Mouse (Mus musculus) layer of hippocampus, adult 2 months (tissue): ENCODE measurements around the gene Wdr17. TPM values are rescaled to one million over a fixed set of nuclear protein-coding genes. Genes with fewer than 3 reads are reported as not detected.

Experiments
- DNase-seq, 2 experiments: peaks; one replicate each; pipeline ENCODE4 v3.0.0; 2022; ENCODE audit warnings: low spot score in 2 of 2
- H3K27ac ChIP-seq: fragments of 200-600 bp; 2 replicates; pipeline ENCODE4 v1.8.1; 2022
- H3K4me3 ChIP-seq: fragments of 200-600 bp; 2 replicates; pipeline ENCODE4 v1.8.1; 2022; ENCODE audit warnings: mild to moderate bottlenecking
- CTCF ChIP-seq: fragments of 200-600 bp; conservative IDR thresholded peaks from 2 replicates; pipeline ENCODE4 v1.8.1; 2022; ENCODE audit warnings: antibody characterized with exemption, mild to moderate bottlenecking, moderate library complexity
- total RNA-seq, 2 experiments: library from RNA; stranded (reverse); gene quantifications; 2 replicates each; pipeline ENCODE4 v1.2.3; 2021

The Wdr17 gene
- total RNA-seq, 2 experiments from 2014 or later = 34.4 to 35.2 TPM

DNA sequence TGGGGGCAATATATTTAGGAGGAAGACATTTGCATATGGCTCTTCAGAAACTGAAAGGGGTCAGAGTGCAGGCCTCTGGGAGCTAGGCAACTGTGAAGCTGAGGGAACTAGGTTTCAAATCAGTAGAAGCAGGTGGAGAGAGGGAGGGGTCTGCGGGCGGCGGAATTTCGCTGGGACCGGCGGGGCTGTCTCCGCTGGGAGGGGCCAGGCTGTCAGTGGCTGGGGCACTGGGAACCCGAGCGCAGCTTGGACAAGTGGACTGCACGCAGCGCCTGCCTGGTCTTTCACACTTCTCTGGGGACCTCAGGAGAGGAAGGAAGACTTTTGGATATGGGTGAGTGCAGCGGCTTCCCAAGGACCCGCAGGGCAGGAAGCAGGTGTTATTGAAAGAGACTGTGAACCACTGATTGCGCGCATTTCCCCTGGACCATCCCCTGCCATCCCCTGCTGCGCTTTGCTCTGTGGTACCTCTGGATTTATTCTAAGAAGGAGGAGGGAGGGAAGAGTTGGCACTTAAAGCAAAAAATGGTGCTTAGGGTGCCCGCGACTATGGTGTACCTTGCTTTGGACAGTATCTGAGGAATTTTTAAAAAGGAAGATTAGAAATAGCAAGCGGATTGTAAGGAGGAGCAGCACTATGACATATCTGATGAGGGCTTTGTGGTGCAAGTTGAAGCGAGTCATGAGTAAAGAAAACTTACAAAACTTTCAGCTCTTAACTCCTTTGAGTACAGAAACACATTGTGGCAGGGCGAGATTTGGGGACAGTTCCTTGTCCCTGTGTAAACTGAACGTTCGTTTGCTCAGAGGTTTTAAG lies 107.5 kb downstream of the Wdr17 start:
- Histone ChIP-seq H3K4me3 (peak overlapping the region; percentile 55), H3K27ac (peak overlapping the region; percentile 80)
- no peak for TF ChIP-seq CTCF

GRCm38 (mm10) chr8:54777012-54777411 lies 110.0 kb downstream of the Wdr17 start:
- Histone ChIP-seq H3K4me3 (no peak overlapping the region), H3K27ac (no peak overlapping the region)
- DNase-seq = no peak
- TF ChIP-seq CTCF = no peak

More for the DNA sequence above, 107.5 kb downstream of the Wdr17 start:
- DNase-seq = peak; percentile 19 to 31

DNA sequence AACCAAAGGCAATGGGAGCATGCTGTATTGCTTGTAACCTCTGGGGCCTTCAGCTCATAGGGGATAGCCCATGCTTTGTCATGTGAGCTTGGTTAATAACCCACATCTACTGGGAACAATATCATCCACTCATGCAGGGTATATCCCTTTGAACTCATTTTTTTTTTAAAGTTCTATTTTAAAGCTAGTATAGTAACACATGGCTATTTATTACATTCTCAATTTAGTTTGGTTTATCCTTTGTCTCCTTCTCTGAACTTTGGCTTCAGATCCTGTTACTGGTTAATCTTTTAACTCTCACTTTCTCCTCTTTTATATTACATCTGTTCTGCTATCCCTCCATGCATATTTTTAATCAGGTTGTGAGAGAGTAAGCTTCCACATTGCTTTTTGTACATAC lies 110.7 kb downstream of the Wdr17 start:
- no peak for DNase-seq
- TF ChIP-seq CTCF = no peak
- no peak overlapping the region for H3K27ac ChIP-seq
- no peak overlapping the region for H3K4me3 ChIP-seq

DNA sequence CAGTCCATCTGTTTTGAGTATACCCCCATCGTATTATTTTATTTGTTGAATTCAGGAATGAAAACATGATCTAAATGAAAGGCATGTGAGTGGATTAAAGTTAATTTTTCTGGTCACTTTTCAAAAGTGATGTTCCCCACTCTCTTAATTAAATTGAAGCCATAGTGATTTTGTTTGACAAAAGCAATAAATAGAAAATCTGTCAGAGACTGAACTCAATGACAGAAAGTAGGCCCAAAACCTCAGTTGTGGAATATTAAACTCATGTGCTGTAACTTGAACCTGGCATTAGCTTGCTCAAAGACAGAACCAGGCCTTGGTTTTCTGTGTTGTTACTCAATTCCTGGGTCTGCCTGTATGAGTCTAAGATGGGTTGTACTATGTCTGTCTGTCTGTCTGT lies 129.3 kb downstream of the Wdr17 start:
- TF ChIP-seq CTCF = no peak
- H3K27ac ChIP-seq = no peak overlapping the region
- H3K4me3 ChIP-seq = no peak overlapping the region
- no peak for DNase-seq

- Histone ChIP-seq H3K4me3 (no peak overlapping the region), H3K27ac (peak overlapping the region; percentile 75)
- peak; percentile 36 to 56 for DNase-seq
- peak; percentile 91 for TF ChIP-seq CTCF
Measured at GRCm38 (mm10) chr8:54736660-54737312, 150.2 kb downstream of the Wdr17 start.

DNA sequence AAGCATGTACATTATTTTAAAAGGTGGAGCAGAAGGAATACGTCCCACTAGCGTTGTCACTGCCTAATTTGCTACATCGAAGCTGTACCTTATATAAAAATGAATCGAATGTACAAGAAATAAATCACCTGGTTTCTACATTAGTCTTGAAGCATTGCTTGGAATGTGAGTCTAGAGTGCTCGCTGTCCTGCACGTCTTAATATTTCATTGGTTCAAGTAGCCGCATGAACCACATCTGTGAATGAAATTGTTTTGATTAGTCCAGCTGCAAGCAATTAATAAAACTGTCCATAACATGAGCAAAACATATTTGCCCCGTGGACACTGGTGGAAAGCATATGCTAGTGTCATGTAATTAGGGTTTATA lies 162.3 kb downstream of the Wdr17 start:
- peak overlapping the region; percentile 93 for H3K27ac ChIP-seq
- H3K4me3 ChIP-seq = peak overlapping the region; percentile 66
- DNase-seq = no peak
- no peak for TF ChIP-seq CTCF

DNA sequence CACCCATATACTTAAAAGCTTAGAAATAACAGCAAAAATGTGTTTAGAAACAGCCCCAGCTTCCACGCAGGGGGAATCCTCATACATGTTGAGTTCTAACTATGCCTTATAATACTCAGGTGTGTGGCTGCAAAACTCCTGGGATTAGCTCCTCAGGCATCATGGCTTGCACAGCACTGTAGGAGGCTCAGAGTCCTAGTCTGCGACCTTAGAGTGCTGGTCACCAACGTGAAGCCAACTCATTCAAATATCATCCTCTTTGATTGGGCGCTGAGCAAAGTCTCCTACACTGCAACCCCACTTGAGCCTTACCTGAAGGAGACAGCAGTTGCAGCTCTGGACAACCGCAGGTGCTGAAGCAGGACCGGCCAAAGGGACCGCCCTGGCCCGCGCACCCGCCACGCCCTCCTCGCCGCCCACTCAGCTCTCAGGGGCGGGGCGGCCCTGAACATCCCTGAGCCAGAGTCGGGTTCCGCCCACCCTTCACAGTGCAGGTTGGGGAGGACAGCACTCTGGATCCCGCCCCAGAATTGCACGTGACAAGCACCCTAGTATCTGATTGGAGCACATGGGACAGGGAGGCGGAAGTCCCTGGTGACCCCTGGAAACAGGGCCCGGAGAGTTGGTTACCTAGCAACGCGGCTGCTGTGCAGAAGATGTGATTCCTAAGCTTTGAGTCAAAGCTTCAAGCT lies 162.9 kb downstream of the Wdr17 start:
- no peak for TF ChIP-seq CTCF
- Histone ChIP-seq H3K4me3 (peak overlapping the region; percentile 66), H3K27ac (peak overlapping the region; percentile 93)
- DNase-seq = peak; percentile 94 to 97

DNA sequence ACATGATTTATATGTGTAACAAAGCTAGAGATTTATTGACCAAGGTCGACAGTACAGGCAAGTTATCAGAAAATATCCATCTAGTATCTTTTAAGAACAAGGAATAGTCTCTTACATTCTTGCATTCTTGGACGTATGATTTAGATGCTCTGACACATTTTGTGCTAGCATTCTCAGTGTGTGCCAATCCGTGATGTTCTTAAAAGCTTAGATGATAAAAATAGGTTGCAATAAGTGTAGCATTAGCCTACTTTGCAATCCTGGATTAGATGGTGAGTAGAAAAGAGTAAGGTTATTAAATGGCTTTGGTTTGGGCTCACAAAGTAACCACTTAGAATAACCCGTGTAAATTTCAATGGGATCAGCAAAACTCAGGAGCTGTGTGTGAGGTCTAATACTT lies 168.5 kb downstream of the Wdr17 start:
- no peak for TF ChIP-seq CTCF
- Histone ChIP-seq H3K27ac (no peak overlapping the region), H3K4me3 (no peak overlapping the region)
- no peak for DNase-seq

- H3K27ac ChIP-seq = no peak overlapping the region
- TF ChIP-seq CTCF = peak; percentile 65
- no peak overlapping the region for H3K4me3 ChIP-seq
- DNase-seq = no peak
Measured at GRCm38 (mm10) chr8:54705743-54706142, 181.2 kb downstream of the Wdr17 start.

DNA sequence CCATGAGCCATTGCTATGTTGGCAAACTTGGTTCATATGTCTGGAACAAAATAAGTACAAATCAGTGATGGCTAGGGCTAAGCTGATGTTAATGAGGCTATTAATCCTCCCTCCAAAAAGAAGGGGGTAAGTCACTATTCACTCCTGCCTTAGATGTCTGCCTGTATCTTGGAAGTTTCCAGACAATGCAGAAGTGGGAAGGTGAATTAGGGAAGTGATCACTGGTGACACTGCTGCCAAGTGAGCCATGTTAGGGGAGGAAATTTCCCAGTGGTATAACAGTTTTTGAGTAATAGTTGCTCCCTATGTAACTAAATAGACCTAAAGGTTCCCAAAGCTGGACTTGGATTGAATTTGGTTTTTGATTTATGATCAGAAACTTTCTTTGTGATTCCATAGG lies 215.2 kb downstream of the Wdr17 start:
- H3K4me3 ChIP-seq = no peak overlapping the region
- TF ChIP-seq CTCF = no peak
- H3K27ac ChIP-seq = no peak overlapping the region
- DNase-seq = no peak

DNA sequence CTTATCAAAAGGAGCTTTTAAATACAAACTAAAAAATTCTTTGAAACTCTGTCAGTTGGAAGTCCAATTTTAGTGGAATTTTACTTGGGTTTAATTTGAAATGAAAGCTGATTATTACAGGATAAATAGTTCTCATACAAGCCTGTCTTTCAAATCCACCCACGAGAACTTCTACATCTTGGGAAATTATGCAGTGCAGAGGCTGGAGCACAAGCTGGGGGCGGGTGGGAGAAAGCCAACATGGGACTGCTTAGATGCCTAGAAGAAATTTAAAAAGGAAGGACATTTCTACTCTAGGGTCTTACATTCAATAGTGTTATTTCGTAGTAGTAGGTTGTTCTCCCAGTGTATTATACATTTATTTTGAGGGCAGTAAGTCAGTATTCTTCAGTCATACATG lies 219.2 kb downstream of the Wdr17 start:
- DNase-seq = peak; percentile 32 to 67
- no peak for TF ChIP-seq CTCF
- H3K27ac ChIP-seq = peak overlapping the region; percentile 68
- H3K4me3 ChIP-seq = no peak overlapping the region

DNA sequence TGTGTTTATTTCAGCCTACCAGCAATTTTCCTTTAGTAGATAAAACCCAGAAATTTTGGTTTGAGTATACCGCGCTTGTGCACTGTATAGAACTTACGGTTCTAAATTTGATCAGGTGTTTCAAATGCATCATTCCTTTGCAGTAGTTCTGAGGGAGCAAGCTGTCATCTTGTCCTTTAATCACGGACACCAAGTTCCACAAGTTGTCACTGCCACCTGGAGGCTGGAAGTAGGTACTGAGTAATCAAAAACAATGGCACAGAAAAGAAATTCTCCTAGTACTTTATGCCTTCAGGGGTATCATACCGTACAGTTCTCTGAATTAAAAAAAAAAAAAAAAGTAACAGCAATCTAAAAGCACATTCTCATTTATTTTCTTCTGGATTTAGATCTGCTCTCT lies 226.3 kb downstream of the Wdr17 start:
- peak; percentile 52 to 61 for DNase-seq
- Histone ChIP-seq H3K4me3 (no peak overlapping the region), H3K27ac (no peak overlapping the region)
- peak; percentile 88 for TF ChIP-seq CTCF

DNA sequence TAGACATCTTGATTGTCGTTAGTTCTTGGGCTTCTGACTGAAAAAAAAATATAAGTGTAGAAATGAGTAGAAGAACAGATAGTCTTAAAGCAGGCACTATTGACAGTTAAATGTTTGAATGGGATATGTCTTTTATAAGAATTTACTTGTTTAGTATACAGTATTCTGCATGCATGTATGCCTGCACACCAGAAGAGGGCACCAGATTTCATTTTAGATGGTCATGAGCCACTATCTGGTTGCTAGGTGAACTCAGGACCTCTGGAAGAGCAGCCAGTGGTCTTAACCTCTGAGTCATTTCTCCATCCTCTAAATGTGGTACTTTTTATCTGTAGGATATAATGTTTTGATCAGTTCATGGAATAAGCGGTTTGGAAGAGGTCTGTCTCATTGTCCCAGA lies 227.3 kb downstream of the Wdr17 start:
- TF ChIP-seq CTCF = peak; percentile 64
- no peak overlapping the region for H3K4me3 ChIP-seq
- no peak overlapping the region for H3K27ac ChIP-seq
- DNase-seq = no peak
